Mouse (Mus musculus): ENCODE data around the gene Rbm19. TPM values are rescaled to one million over a fixed set of nuclear protein-coding genes. Genes with fewer than 3 reads are reported as not detected.

Rbm19 gene
- total and polyA plus RNA-seq, 3 experiments, result 66.3 to 74.3 TPM; not detected in 1

DNA sequence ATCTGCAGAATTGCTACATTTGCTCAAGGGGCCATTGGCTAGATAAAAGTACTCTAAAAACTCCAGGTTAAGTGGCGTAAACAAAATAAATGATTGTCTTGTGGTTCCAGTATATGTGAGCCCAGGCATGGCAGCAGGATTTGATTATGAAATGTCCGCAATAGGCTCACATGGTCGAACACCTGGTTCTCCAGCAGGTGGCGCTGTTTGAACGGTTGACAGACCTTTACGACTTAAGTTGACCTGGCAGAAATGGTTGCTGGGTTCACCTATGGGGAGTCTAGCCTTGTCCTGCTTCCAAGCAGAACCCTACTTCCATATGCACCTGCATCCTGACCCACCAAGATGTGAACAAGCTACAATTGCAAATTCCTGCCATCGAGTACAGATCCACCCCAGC lies 21.7 kb upstream of the Rbm19 start:
- Histone ChIP-seq H3K9ac (ENCODE audit: control insufficient read depth, low read depth, low read length, poor library complexity, severe bottlenecking) (no peak overlapping the region), H3K27me3 (ENCODE audit: control insufficient read depth in 1 of 2, insufficient read depth in 2 of 2, low read length in 2 of 2) (no peaks in the 10 kb centered on the region), H3K36me3 (ENCODE audit: control insufficient read depth in 1 of 2, insufficient read depth in 2 of 2, low read length in 2 of 2) (no peaks in the 10 kb centered on the region), H3K79me2 (ENCODE audit: control insufficient read depth, insufficient read depth, low read length, poor library complexity) (no peaks in the 10 kb centered on the region), H3K27ac (ENCODE audit: control insufficient read depth, low read depth, low read length) (no peak overlapping the region), H3K9me3 (replicated peaks; ENCODE audit: insufficient read depth, low read length) (no peaks in the 10 kb centered on the region), H3K4me1 (ENCODE audit: control insufficient read depth in 1 of 2, insufficient read depth in 2 of 2, low read length in 2 of 2) (no peaks in the 10 kb centered on the region), H3K4me3 (ENCODE audit: control insufficient read depth in 1 of 2, insufficient read depth in 1 of 2, low read depth in 2 of 2, low read length in 2 of 2) (no peak overlapping the region)
- peak; percentile 65 for DNase-seq (ENCODE audit: low read depth, low spot score)
- TF ChIP-seq TBP (IDR thresholded peaks at IDR 0.05; ENCODE audit: low read depth, low read length) (no peak), RAD21 (IDR thresholded peaks at IDR 0.05; ENCODE audit: low read depth, low read length) (peak; percentile 53), TAL1 (IDR thresholded peaks at IDR 0.05; ENCODE audit: low read length) (no peak), SMC3 (IDR thresholded peaks at IDR 0.05; ENCODE audit: low read depth, low read length) (peak; percentile 56), ZC3H11A (IDR thresholded peaks at IDR 0.05; ENCODE audit: low read depth, low read length) (0 out of 2 replicates have a peak, but pooled peaks have one; percentile 4), CTCF (IDR thresholded peaks at IDR 0.05 in 2 of 3, conservative IDR thresholded peaks at IDR 0.05 in 1 of 3; ENCODE audit: control insufficient read depth in 1 of 3, insufficient read depth in 1 of 3, low read depth in 2 of 3, low read length in 3 of 3, poor library complexity in 1 of 3, severe bottlenecking in 1 of 3) (peak; percentile 73 to 79 (median 73)), MAFK (IDR thresholded peaks at IDR 0.05; ENCODE audit: borderline replicate concordance, low read depth, low read length) (no peak)

DNA sequence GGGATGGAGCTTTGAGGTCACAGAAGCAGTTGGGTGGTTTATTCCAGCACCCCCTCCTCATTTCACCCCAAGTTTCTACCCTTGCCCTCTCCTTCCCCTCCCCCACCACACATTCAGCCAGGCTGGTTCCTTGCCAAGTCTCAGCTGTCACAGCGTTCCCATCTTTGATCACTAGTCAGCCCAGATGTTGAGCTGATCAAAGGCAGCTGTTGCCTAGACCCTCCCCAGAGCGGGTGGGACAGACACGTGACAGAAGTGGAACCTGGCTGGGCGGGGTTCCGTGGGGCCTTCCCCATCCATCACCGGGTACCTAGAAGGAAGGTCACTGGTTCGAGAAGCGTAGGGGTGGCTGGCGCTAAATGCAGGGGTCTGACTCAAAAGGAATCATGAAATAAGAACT lies 19.2 kb upstream of the Rbm19 start:
- Histone ChIP-seq H3K79me2 (ENCODE audit: control insufficient read depth, insufficient read depth, low read length, poor library complexity) (no peaks in the 10 kb centered on the region), H3K4me3 (ENCODE audit: control insufficient read depth in 1 of 2, insufficient read depth in 1 of 2, low read depth in 2 of 2, low read length in 2 of 2) (no peak overlapping the region), H3K9me3 (replicated peaks; ENCODE audit: insufficient read depth, low read length) (no peaks in the 10 kb centered on the region), H3K36me3 (ENCODE audit: control insufficient read depth in 1 of 2, insufficient read depth in 2 of 2, low read length in 2 of 2) (no peaks in the 10 kb centered on the region), H3K27me3 (ENCODE audit: control insufficient read depth in 1 of 2, insufficient read depth in 2 of 2, low read length in 2 of 2) (no peaks in the 10 kb centered on the region), H3K9ac (ENCODE audit: control insufficient read depth, low read depth, low read length, poor library complexity, severe bottlenecking) (no peak overlapping the region), H3K4me1 (ENCODE audit: control insufficient read depth in 1 of 2, insufficient read depth in 2 of 2, low read length in 2 of 2) (no peaks in the 10 kb centered on the region), H3K27ac (ENCODE audit: control insufficient read depth, low read depth, low read length) (no peak overlapping the region)
- TF ChIP-seq TBP (IDR thresholded peaks at IDR 0.05; ENCODE audit: low read depth, low read length), result no peak
- TF ChIP-seq EP300 (IDR thresholded peaks at IDR 0.05; ENCODE audit: low read depth in 1 of 2, low read length in 2 of 2), result no peak
- TF ChIP-seq KAT2A (conservative IDR thresholded peaks at IDR 0.05; ENCODE audit: low read depth, low read length), result no peak
- TF ChIP-seq MAZ (IDR thresholded peaks at IDR 0.05; ENCODE audit: low read depth, low read length), result no peak
- no peak for TF ChIP-seq CHD1 (IDR thresholded peaks at IDR 0.05; ENCODE audit: low read depth, low read length)
- no peak for TF ChIP-seq NELFE (IDR thresholded peaks at IDR 0.05; ENCODE audit: low read depth, low read length)
- TF ChIP-seq SMC3 (IDR thresholded peaks at IDR 0.05; ENCODE audit: low read depth, low read length), result no peak
- no peak for TF ChIP-seq POLR2AphosphoS5 (IDR thresholded peaks at IDR 0.05; ENCODE audit: borderline replicate concordance, low read depth, low read length)
- TF ChIP-seq JUND (IDR thresholded peaks at IDR 0.05; ENCODE audit: low read depth, low read length), result no peak
- no peak for TF ChIP-seq MAFK (IDR thresholded peaks at IDR 0.05; ENCODE audit: borderline replicate concordance, low read depth, low read length)
- TF ChIP-seq ELF1 (IDR thresholded peaks at IDR 0.05; ENCODE audit: low read depth, low read length), result no peak
- no peak for TF ChIP-seq TAL1 (IDR thresholded peaks at IDR 0.05; ENCODE audit: low read length)
- no peak for TF ChIP-seq ZNF384 (IDR thresholded peaks at IDR 0.05; ENCODE audit: low read depth, low read length)
- TF ChIP-seq TCF12 (IDR thresholded peaks at IDR 0.05; ENCODE audit: low read depth, low read length), result no peak
- no peak for TF ChIP-seq CHD2 (IDR thresholded peaks at IDR 0.05; ENCODE audit: low read length)
- no peak for TF ChIP-seq MXI1 (IDR thresholded peaks at IDR 0.05; ENCODE audit: low read depth, low read length)
- no peak for TF ChIP-seq GABPA (IDR thresholded peaks at IDR 0.05; ENCODE audit: low read depth, low read length)
- no peak for DNase-seq (ENCODE audit: low read depth, low spot score)
